Mouse (Mus musculus) small intestine, adult 2 months (tissue): ENCODE results near the gene Hibadh. TPM values are rescaled to one million over a fixed set of nuclear protein-coding genes. Genes with fewer than 3 reads are reported as not detected.

Source experiments
- H3K27ac ChIP-seq: fragments of 200-500 bp; 2 replicates; pipeline ENCODE4 v1.5.1; 2012; ENCODE audit warnings: low read depth, low read length, control low read depth, inconsistent platforms; ENCODE audit not compliant: insufficient read depth
- H3K27me3 ChIP-seq: fragments of 200-500 bp; 2 replicates; pipeline ENCODE4 v1.6.1; 2012; ENCODE audit warnings: mild to moderate bottlenecking, moderate library complexity, low read length, inconsistent platforms; ENCODE audit not compliant: control insufficient read depth, insufficient read depth
- H3K36me3 ChIP-seq: fragments of 200-500 bp; 2 replicates; pipeline ENCODE4 v1.6.1; 2012; ENCODE audit warnings: mild to moderate bottlenecking, low read length, control low read depth, inconsistent platforms; ENCODE audit not compliant: control insufficient read depth, insufficient read depth
- H3K4me1 ChIP-seq: fragments of 200-500 bp; 2 replicates; pipeline ENCODE4 v1.6.1; 2012; ENCODE audit warnings: low read length, inconsistent platforms, mixed read lengths; ENCODE audit not compliant: control insufficient read depth, insufficient read depth, insufficient read length
- H3K4me3 ChIP-seq: fragments of 200-500 bp; 2 replicates; pipeline ENCODE4 v1.5.1; 2012; ENCODE audit warnings: low read depth, mild to moderate bottlenecking, control low read depth, inconsistent platforms, low read length, moderate library complexity
- CTCF ChIP-seq: fragments of 200-500 bp; IDR thresholded peaks from 2 replicates; pipeline ENCODE4 v1.5.1; 2012; ENCODE audit warnings: low read depth, mild to moderate bottlenecking, control low read depth, inconsistent platforms, low read length, moderate library complexity, mixed read lengths; ENCODE audit not compliant: insufficient replicate concordance, insufficient read length; ENCODE audit errors: extremely low read depth
- POLR2A ChIP-seq: fragments of 200-500 bp; IDR thresholded peaks from 2 replicates; pipeline ENCODE4 v1.6.1; 2012; ENCODE audit warnings: low read depth, mild to moderate bottlenecking, control low read depth, inconsistent platforms, low read length, moderate library complexity
- WGBS: fragments of 180-500 bp; shearing (Covaris S2); methylation state at CpG from one replicate; pipeline ENCODE4 v1.1.7; 2018; 5-methylcytosine and 5-hydroxymethylcytosine counted together
- polyA plus RNA-seq: library from polyadenylated mRNA; depleted of rRNA; stranded (reverse); fragments of >200 nt; gene quantifications from 2 replicates; pipeline ENCODE4 v1.2.3, GENCODE M21; 2012

Hibadh gene
- polyA plus RNA-seq, 1 experiment = 9.9 TPM

GRCm38 (mm10) chr6:52567327-52568299 is 72.6 kb downstream of the Hibadh start:
- TF ChIP-seq CTCF (no peak), POLR2A (no peak)
- Histone ChIP-seq H3K27ac (no peak overlapping the region), H3K27me3 (no peaks in the 10 kb centered on the region; the same call in 1 of the 2 replicates), H3K4me3 (no peak overlapping the region), H3K4me1 (no peaks in the 10 kb centered on the region), H3K36me3 (0 out of 2 replicates have a peak, but pooled peaks cover 5% of the 10 kb centered on the region)
- WGBS = 86% methylated on average over 20 of the region's 20 CpGs

GRCm38 (mm10) chr6:52565210-52565609 is 75.0 kb downstream of the Hibadh start:
- TF ChIP-seq CTCF = no peak
- TF ChIP-seq POLR2A = no peak
- WGBS = 96% methylated on average over 5 of the region's 5 CpGs
- H3K4me1 ChIP-seq = no peaks in the 10 kb centered on the region
- H3K27ac ChIP-seq = no peak overlapping the region
- 0 out of 2 replicates have a peak, but pooled peaks cover 2% of the 10 kb centered on the region for H3K36me3 ChIP-seq
- no peak overlapping the region for H3K4me3 ChIP-seq
- H3K27me3 ChIP-seq = no peaks in the 10 kb centered on the region

GRCm38 (mm10) chr6:52562994-52563393 is 77.2 kb downstream of the Hibadh start:
- Histone ChIP-seq H3K4me3 (no peak overlapping the region), H3K4me1 (no peaks in the 10 kb centered on the region), H3K36me3 (0 out of 2 replicates have a peak, but pooled peaks cover 2% of the 10 kb centered on the region), H3K27ac (no peak overlapping the region), H3K27me3 (no peaks in the 10 kb centered on the region)
- no peak for TF ChIP-seq POLR2A
- TF ChIP-seq CTCF = no peak
- 83% methylated on average over 4 of the region's 4 CpGs for WGBS

DNA sequence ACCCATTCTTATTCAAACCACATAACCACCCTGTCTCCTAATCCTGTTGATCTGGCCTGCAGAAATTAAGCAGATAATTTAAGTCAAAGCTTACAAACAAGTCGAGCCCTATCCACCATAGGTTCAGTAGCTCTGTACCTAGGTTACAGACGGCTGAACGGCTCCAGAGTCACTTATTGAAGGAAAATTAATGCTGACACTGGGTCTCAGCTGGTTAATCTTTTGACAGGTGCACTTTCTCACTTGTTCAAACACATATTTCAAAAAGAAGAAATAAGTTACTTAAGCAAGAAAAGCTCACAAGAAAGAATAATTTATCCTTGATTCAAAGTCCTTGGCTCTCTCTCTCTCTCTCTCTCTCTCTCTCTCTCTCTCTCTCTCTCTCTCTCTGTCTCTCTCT is 81.1 kb downstream of the Hibadh start:
- 91% methylated on average over 3 of the region's 3 CpGs for WGBS
- Histone ChIP-seq H3K36me3 (peaks cover 8% of the 10 kb centered on the region), H3K27ac (no peak overlapping the region), H3K4me3 (no peak overlapping the region), H3K27me3 (no peaks in the 10 kb centered on the region), H3K4me1 (no peaks in the 10 kb centered on the region)
- no peak for TF ChIP-seq CTCF
- TF ChIP-seq POLR2A = no peak

- Histone ChIP-seq H3K27me3 (no peaks in the 10 kb centered on the region), H3K27ac (no peak overlapping the region), H3K4me1 (no peaks in the 10 kb centered on the region), H3K36me3 (peaks cover 24% of the 10 kb centered on the region), H3K4me3 (no peak overlapping the region)
- TF ChIP-seq POLR2A = no peak
- TF ChIP-seq CTCF = no peak
- 72% methylated on average over 4 of the region's 4 CpGs for WGBS
Measured at GRCm38 (mm10) chr6:52544376-52544775, 95.8 kb downstream of the Hibadh start.

GRCm38 (mm10) chr6:52542464-52542863 is 97.7 kb downstream of the Hibadh start:
- no peaks in the 10 kb centered on the region for H3K4me1 ChIP-seq
- H3K36me3 ChIP-seq = peaks cover 18% of the 10 kb centered on the region
- H3K27me3 ChIP-seq = no peaks in the 10 kb centered on the region
- WGBS = 64% methylated on average over 5 of the region's 5 CpGs
- no peak overlapping the region for H3K4me3 ChIP-seq
- no peak overlapping the region for H3K27ac ChIP-seq
- TF ChIP-seq CTCF (no peak), POLR2A (no peak)

DNA sequence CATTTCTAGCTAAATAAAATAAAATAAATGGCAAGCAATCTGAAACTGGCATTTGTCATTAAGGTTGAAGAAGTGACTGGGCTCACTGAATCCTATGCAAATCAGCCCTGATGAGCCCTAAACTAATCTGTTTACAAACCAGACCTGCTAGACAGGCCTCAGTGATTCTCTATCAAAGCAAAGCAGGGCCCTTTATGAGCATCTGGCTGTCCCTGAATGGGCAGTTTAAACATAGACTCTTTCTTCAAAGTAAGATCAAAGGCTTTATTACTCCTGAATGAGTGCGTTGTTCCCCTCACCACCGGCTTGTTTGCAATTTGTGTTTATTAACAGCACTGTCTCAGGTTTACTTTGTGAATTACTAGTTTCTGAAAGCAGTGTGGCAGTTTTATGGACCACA is 100.3 kb downstream of the Hibadh start:
- no peaks in the 10 kb centered on the region for H3K4me1 ChIP-seq
- H3K27ac ChIP-seq = no peak overlapping the region
- no peaks in the 10 kb centered on the region; the same call in 1 of the 2 replicates for H3K36me3 ChIP-seq
- WGBS = 19% methylated on average over 2 of the region's 2 CpGs
- H3K4me3 ChIP-seq = no peak overlapping the region
- TF ChIP-seq CTCF = no peak
- no peak for TF ChIP-seq POLR2A
- H3K27me3 ChIP-seq = no peaks in the 10 kb centered on the region
